Mouse (Mus musculus): ENCODE measurements around the gene Slc35a3. TPM values are rescaled to one million over a fixed set of nuclear protein-coding genes. Genes with fewer than 3 reads are reported as not detected.

The Slc35a3 gene
- polyA plus RNA-seq, 1 experiment from 2014 or later = 15.9 TPM

- WGBS = 84% methylated on average over 2 of the region's 2 CpGs
- no peaks in the 10 kb centered on the region for H3K36me3 ChIP-seq (ENCODE audit: control insufficient read depth, insufficient read depth, low read length)
- ATAC-seq (ENCODE audit: low FRiP score, low TSS enrichment) = no peak
These were observed 17.0 kb upstream of the Slc35a3 start for GRCm38 (mm10) chr3:116729483-116730174.

GRCm38 (mm10) chr3:116726807-116727206 lies 14.2 kb upstream of the Slc35a3 start:
- 36% methylated on average over 9 of the region's 9 CpGs for WGBS
- H3K4me3 ChIP-seq (ENCODE audit: low read length) = no peak overlapping the region
- H3K4me1 ChIP-seq (ENCODE audit: control insufficient read depth, insufficient read depth, low read length) = 0 out of 2 replicates have a peak, but pooled peaks cover 4% of the 10 kb centered on the region
- H3K4me2 ChIP-seq (replicated peaks; ENCODE audit: low read depth, low read length) = no peak overlapping the region
- peak; percentile 58; the same call in 1 of the 2 replicates for ATAC-seq (ENCODE audit: low FRiP score, low TSS enrichment)
- H3K27ac ChIP-seq (ENCODE audit: low read depth, low read length) = peak overlapping the region; percentile 51; the same call in 1 of the 2 replicates
- no peaks in the 10 kb centered on the region for H3K9me3 ChIP-seq (ENCODE audit: control insufficient read depth, low read length)
- no peaks in the 10 kb centered on the region for H3K36me3 ChIP-seq (ENCODE audit: control insufficient read depth, insufficient read depth, low read length)
- no peak overlapping the region for H3K9ac ChIP-seq (ENCODE audit: low read depth, low read length)
- H3K27me3 ChIP-seq (ENCODE audit: control insufficient read depth, insufficient read depth, low read length) = no peaks in the 10 kb centered on the region

More at GRCm38 (mm10) chr3:116729483-116730174, 17.0 kb upstream of the Slc35a3 start:
- Histone ChIP-seq H3K9me3 (ENCODE audit: control insufficient read depth, low read length) (no peaks in the 10 kb centered on the region), H3K9ac (ENCODE audit: low read depth, low read length) (no peak overlapping the region), H3K4me3 (ENCODE audit: low read length) (no peak overlapping the region), H3K4me2 (replicated peaks; ENCODE audit: low read depth, low read length) (no peak overlapping the region), H3K27me3 (ENCODE audit: control insufficient read depth, insufficient read depth, low read length) (no peaks in the 10 kb centered on the region), H3K4me1 (ENCODE audit: control insufficient read depth, insufficient read depth, low read length) (0 out of 2 replicates have a peak, but pooled peaks cover 4% of the 10 kb centered on the region), H3K27ac (ENCODE audit: low read depth, low read length) (no peak overlapping the region)

DNA sequence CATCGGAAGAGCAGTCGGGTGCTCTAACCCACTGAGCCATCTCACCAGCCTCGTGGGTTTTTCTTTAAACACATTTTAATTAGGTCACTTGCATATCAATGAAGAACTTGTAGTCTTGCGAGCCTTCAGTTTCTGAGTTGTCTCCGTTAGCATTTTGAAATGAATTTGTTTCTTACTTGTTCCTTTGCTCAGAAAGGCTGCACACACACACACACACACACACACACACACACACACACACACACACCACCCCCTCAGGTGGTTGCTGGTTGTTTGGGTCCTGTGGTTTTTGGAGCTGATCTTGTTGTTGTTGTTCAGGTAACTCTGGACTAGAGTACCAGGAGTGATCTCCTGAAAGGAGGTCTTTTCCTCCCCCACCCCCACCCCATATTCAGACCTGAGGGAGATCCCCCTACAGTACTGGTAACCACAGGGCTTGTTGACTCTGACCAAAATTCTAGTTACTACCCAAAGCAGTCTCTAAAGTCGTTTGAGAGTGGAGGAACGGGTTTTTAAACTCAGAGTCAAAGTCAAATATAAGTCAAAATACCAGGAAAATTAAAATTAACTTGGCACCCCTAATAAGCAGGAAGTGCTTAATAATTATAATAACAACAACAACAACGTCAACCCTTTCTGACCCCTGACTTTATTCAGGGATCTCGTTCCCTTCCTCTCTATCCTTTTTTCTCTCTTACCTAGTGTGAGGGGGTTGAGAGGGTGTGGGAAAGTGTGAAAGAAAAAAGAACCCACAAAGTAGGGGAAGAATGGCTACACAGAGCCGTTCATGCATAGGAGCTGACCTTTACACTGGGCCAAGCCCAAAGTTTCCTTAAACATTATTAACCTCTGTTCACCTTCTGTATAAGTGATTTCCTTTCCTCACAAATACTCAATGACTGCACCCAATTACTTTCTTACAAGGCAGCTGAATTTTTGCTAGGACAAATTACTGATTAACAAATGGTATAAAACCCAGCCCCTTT lies 11.2 kb upstream of the Slc35a3 start:
- no peaks in the 10 kb centered on the region for H3K9me3 ChIP-seq (ENCODE audit: control insufficient read depth, low read length)
- H3K4me1 ChIP-seq (ENCODE audit: control insufficient read depth, insufficient read depth, low read length) = 0 out of 2 replicates have a peak, but pooled peaks cover 4% of the 10 kb centered on the region
- H3K4me3 ChIP-seq (ENCODE audit: low read length) = no peak overlapping the region
- H3K9ac ChIP-seq (ENCODE audit: low read depth, low read length) = no peak overlapping the region
- ATAC-seq (ENCODE audit: low FRiP score, low TSS enrichment) = peak; percentile 49; the same call in 1 of the 2 replicates
- H3K27me3 ChIP-seq (ENCODE audit: control insufficient read depth, insufficient read depth, low read length) = no peaks in the 10 kb centered on the region
- no peak overlapping the region for H3K4me2 ChIP-seq (replicated peaks; ENCODE audit: low read depth, low read length)
- H3K27ac ChIP-seq (ENCODE audit: low read depth, low read length) = no peak overlapping the region; the same call in 1 of the 2 replicates
- 56% methylated on average over 10 of the region's 10 CpGs for WGBS
- no peaks in the 10 kb centered on the region for H3K36me3 ChIP-seq (ENCODE audit: control insufficient read depth, insufficient read depth, low read length)

- Histone ChIP-seq H3K27me3 (ENCODE audit: control insufficient read depth, insufficient read depth, low read length) (no peaks in the 10 kb centered on the region), H3K4me1 (ENCODE audit: control insufficient read depth, insufficient read depth, low read length) (0 out of 2 replicates have a peak, but pooled peaks cover 4% of the 10 kb centered on the region), H3K9ac (ENCODE audit: low read depth, low read length) (no peak overlapping the region), H3K36me3 (ENCODE audit: control insufficient read depth, insufficient read depth, low read length) (no peaks in the 10 kb centered on the region), H3K27ac (ENCODE audit: low read depth, low read length) (no peak overlapping the region), H3K4me2 (replicated peaks; ENCODE audit: low read depth, low read length) (no peak overlapping the region), H3K9me3 (ENCODE audit: control insufficient read depth, low read length) (no peaks in the 10 kb centered on the region), H3K4me3 (ENCODE audit: low read length) (no peak overlapping the region)
- 75% methylated on average over 4 of the region's 4 CpGs for WGBS
- ATAC-seq (ENCODE audit: low FRiP score, low TSS enrichment) = no peak
These were observed 10.3 kb upstream of the Slc35a3 start for GRCm38 (mm10) chr3:116722980-116723379.

GRCm38 (mm10) chr3:116718951-116719350 lies 6.3 kb upstream of the Slc35a3 start:
- 74% methylated on average over 3 of the region's 3 CpGs for whole genome bisulfite sequencing
- no peak overlapping the region for H3K4me2 ChIP-seq (replicated peaks; ENCODE audit: low read depth, low read length)
- no peak for ATAC-seq (ENCODE audit: low FRiP score, low TSS enrichment)

DNA sequence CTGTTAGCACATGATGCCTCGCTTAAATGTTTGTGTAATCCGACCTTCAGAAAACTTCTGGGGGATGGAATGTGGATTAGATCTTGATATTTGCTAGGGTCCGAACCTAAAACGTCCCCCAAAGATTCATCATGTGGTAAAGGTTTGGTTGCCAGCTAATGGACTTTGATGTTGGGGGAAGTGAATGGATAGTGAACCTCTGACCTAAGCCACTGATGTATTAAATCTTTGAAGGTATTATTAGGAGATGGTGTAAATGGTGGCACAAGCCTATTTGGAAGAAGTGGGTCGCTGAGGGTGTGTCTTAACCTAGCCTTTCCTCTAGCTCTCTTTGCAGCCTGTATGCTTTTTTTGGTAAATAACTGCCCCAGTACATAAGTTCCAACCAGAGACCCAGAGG lies 400 bp upstream of the Slc35a3 start:
- 20% methylated on average over 5 of the region's 5 CpGs for WGBS
- Histone ChIP-seq H3K9me3 (ENCODE audit: control insufficient read depth, low read length) (no peaks in the 10 kb centered on the region), H3K9ac (ENCODE audit: low read depth, low read length) (peak overlapping the region; percentile 97; the same call in 1 of the 2 replicates), H3K27ac (ENCODE audit: low read depth, low read length) (no peak overlapping the region), H3K36me3 (ENCODE audit: control insufficient read depth, insufficient read depth, low read length) (no peaks in the 10 kb centered on the region), H3K4me3 (ENCODE audit: low read length) (peak overlapping the region; percentile 98), H3K4me1 (ENCODE audit: control insufficient read depth, insufficient read depth, low read length) (0 out of 2 replicates have a peak, but pooled peaks cover 9% of the 10 kb centered on the region), H3K4me2 (replicated peaks; ENCODE audit: low read depth, low read length) (peak overlapping the region; percentile 79), H3K27me3 (ENCODE audit: control insufficient read depth, insufficient read depth, low read length) (no peaks in the 10 kb centered on the region)
- ATAC-seq (ENCODE audit: low FRiP score, low TSS enrichment) = no peak

More at GRCm38 (mm10) chr3:116718951-116719350, 6.3 kb upstream of the Slc35a3 start:
- Histone ChIP-seq H3K9ac (ENCODE audit: low read depth, low read length) (no peak overlapping the region), H3K9me3 (ENCODE audit: control insufficient read depth, low read length) (no peaks in the 10 kb centered on the region), H3K27me3 (ENCODE audit: control insufficient read depth, insufficient read depth, low read length) (no peaks in the 10 kb centered on the region), H3K27ac (ENCODE audit: low read depth, low read length) (no peak overlapping the region), H3K4me3 (ENCODE audit: low read length) (no peak overlapping the region), H3K36me3 (ENCODE audit: control insufficient read depth, insufficient read depth, low read length) (no peaks in the 10 kb centered on the region), H3K4me1 (ENCODE audit: control insufficient read depth, insufficient read depth, low read length) (no peaks in the 10 kb centered on the region)

DNA sequence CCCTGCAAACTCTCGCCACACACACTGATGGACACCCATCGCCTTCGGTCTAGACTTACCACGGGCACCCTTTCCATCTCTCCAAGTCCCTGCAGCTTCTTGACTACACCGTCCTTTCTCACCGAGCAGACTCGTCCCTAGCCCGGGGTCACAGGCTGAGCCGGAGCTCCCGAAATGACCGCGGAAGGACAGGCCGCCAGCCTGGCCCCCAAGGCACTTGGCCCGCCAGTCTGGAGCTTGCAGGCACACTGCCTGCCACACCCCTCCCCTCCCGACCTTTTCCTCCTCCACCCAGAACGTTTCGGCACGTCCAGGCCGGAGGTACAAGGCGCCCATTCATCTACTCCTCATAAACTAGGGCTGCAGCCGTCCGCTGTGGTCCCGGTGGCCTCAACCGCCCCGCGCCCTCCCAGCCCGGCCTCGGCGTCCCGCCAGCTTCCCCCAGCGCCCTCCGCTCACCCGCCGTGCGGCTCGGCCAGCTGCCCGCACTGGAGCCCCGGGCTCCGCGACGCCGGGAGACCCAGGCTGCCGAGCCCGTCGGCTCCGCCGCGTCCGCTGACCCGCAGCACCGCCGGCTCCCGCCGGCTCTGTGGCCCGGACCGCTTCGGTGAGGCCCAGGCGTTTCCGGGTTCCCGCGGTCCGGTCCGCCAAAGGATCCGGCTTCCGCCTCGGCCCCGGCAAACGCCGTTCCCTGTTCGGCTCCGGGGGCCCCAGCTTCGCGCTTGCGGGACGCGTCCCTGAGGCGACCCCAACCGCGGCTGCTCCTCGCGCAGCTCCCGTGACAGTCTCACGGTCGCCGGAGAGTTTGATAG lies 801 bp downstream of the Slc35a3 start:
- peak; percentile 91 for ATAC-seq (ENCODE audit: low FRiP score, low TSS enrichment)
- H3K36me3 ChIP-seq (ENCODE audit: control insufficient read depth, insufficient read depth, low read length) = no peaks in the 10 kb centered on the region
- H3K4me1 ChIP-seq (ENCODE audit: control insufficient read depth, insufficient read depth, low read length) = 0 out of 2 replicates have a peak, but pooled peaks cover 9% of the 10 kb centered on the region
- H3K4me2 ChIP-seq (replicated peaks; ENCODE audit: low read depth, low read length) = peak overlapping the region; percentile 79
- WGBS = under 1% methylated on average over 84 of the region's 85 CpGs
- H3K27me3 ChIP-seq (ENCODE audit: control insufficient read depth, insufficient read depth, low read length) = no peaks in the 10 kb centered on the region
- H3K4me3 ChIP-seq (ENCODE audit: low read length) = peak overlapping the region; percentile 98
- peak overlapping the region; percentile 65; the same call in 1 of the 2 replicates for H3K27ac ChIP-seq (ENCODE audit: low read depth, low read length)
- no peaks in the 10 kb centered on the region for H3K9me3 ChIP-seq (ENCODE audit: control insufficient read depth, low read length)
- peak overlapping the region; percentile 97 for H3K9ac ChIP-seq (ENCODE audit: low read depth, low read length)

- Histone ChIP-seq H3K27ac (ENCODE audit: low read depth, low read length) (no peak overlapping the region), H3K4me3 (ENCODE audit: low read length) (peak overlapping the region; percentile 98), H3K9me3 (ENCODE audit: control insufficient read depth, low read length) (no peaks in the 10 kb centered on the region), H3K4me2 (replicated peaks; ENCODE audit: low read depth, low read length) (peak overlapping the region; percentile 79), H3K4me1 (ENCODE audit: control insufficient read depth, insufficient read depth, low read length) (0 out of 2 replicates have a peak, but pooled peaks cover 9% of the 10 kb centered on the region), H3K9ac (ENCODE audit: low read depth, low read length) (peak overlapping the region; percentile 97; the same call in 1 of the 2 replicates), H3K36me3 (ENCODE audit: control insufficient read depth, insufficient read depth, low read length) (no peaks in the 10 kb centered on the region), H3K27me3 (ENCODE audit: control insufficient read depth, insufficient read depth, low read length) (no peaks in the 10 kb centered on the region)
- WGBS = 26% methylated on average over 9 of the region's 9 CpGs
- no peak for ATAC-seq (ENCODE audit: low FRiP score, low TSS enrichment)
These were observed 1.7 kb downstream of the Slc35a3 start for GRCm38 (mm10) chr3:116710941-116711340.

Data from kidney, embryonic 14.5 days (tissue).